Mouse (Mus musculus) CH12.LX (cell line): ENCODE data around the gene Clrn2. TPM values are rescaled to one million over a fixed set of nuclear protein-coding genes. Genes with fewer than 3 reads are reported as not detected.

Experiments
- DNase-seq: peaks from one replicate; pipeline ENCODE4 v3.0.0-alpha.2; 2013; ENCODE audit errors: extremely low read depth
- H3K27ac ChIP-seq: 2 replicates; pipeline ENCODE4 v1.5.1; 2012; ENCODE audit warnings: low read depth, mild to moderate bottlenecking, control low read depth, moderate library complexity; ENCODE audit not compliant: insufficient read depth
- H3K27me3 ChIP-seq: replicated peaks from 2 replicates; pipeline ENCODE3; 2012; ENCODE audit warnings: inconsistent platforms
- H3K36me3 ChIP-seq, 2 experiments: replicated peaks in 1 of 2; 2 replicates each; pipeline versions ENCODE3 to v1.6.1; 2012; ENCODE audit warnings: inconsistent platforms in 1 of 2, low read length in 1 of 2, mild to moderate bottlenecking in 1 of 2, mixed read lengths in 1 of 2, moderate library complexity in 1 of 2; ENCODE audit not compliant: control insufficient read depth in 1 of 2, insufficient read depth in 1 of 2
- H3K4me1 ChIP-seq, 2 experiments: 2 replicates each; pipeline ENCODE4 v1.6.1; 2012; ENCODE audit warnings: inconsistent platforms in 1 of 2, moderate library complexity in 1 of 2; ENCODE audit not compliant: insufficient read depth in 2 of 2, control insufficient read depth in 1 of 2
- H3K4me2 ChIP-seq: 2 replicates; pipeline ENCODE4 v1.6.1; 2012; ENCODE audit warnings: low read depth, mild to moderate bottlenecking, control low read depth; ENCODE audit not compliant: poor library complexity, insufficient read depth, severe bottlenecking
- H3K4me3 ChIP-seq, 3 experiments: fragments of 150-350 bp in 1 of 3; sonication (generic) in 1 of 3; replicated peaks in 1 of 3; 2 replicates each; pipeline versions ENCODE3 to v1.5.1; 2011 to 2012; ENCODE audit warnings: low read depth in 2 of 3, low read length in 2 of 3, mild to moderate bottlenecking in 2 of 3, moderate library complexity in 2 of 3, control low read depth in 1 of 3, improper control_type of control experiment in 1 of 3, inconsistent platforms in 1 of 3, mixed read lengths in 1 of 3; ENCODE audit not compliant: poor library complexity in 1 of 3
- H3K79me2 ChIP-seq: replicated peaks from 2 replicates; pipeline ENCODE4 v1.6.1; 2012; ENCODE audit warnings: mild to moderate bottlenecking, moderate library complexity; ENCODE audit not compliant: control insufficient read depth, poor library complexity, insufficient read depth, severe bottlenecking; ENCODE audit errors: extremely low read depth
- H3K9ac ChIP-seq: 2 replicates; pipeline ENCODE4 v1.6.1; 2012; ENCODE audit warnings: low read depth, mild to moderate bottlenecking, control low read depth, moderate library complexity; ENCODE audit not compliant: insufficient read depth
- H3K9me3 ChIP-seq: replicated peaks from 2 replicates; pipeline ENCODE3; 2012; ENCODE audit warnings: low read length, inconsistent platforms, mixed read lengths
- BHLHE40 ChIP-seq: IDR thresholded peaks from 2 replicates; pipeline ENCODE4 v1.6.1; 2011; ENCODE audit warnings: mild to moderate bottlenecking, low read depth, low read length, improper control_type of control experiment
- CHD2 ChIP-seq: IDR thresholded peaks from 2 replicates; pipeline ENCODE4 v1.6.1; 2011; ENCODE audit warnings: low read length, improper control_type of control experiment
- EP300 ChIP-seq: IDR thresholded peaks from 2 replicates; pipeline ENCODE4 v1.6.1; 2011; ENCODE audit warnings: low read length, improper control_type of control experiment
- HCFC1 ChIP-seq: IDR thresholded peaks from 2 replicates; pipeline ENCODE4 v1.6.1; 2012; ENCODE audit warnings: low read depth, mild to moderate bottlenecking, inconsistent platforms, low read length, improper control_type of control experiment
- JUN ChIP-seq: IDR thresholded peaks from 2 replicates; pipeline ENCODE4 v1.6.1; 2011; ENCODE audit warnings: low read depth, mild to moderate bottlenecking, low read length, improper control_type of control experiment, moderate library complexity; ENCODE audit not compliant: insufficient read depth
- KAT2A ChIP-seq: IDR thresholded peaks from 2 replicates; pipeline ENCODE4 v1.6.1; 2012; ENCODE audit warnings: low read length, improper control_type of control experiment, inconsistent platforms; ENCODE audit not compliant: insufficient replicate concordance
- MAFK ChIP-seq: IDR thresholded peaks from 2 replicates; pipeline ENCODE4 v1.6.1; 2011; ENCODE audit warnings: low read length, improper control_type of control experiment; ENCODE audit not compliant: insufficient replicate concordance
- MAZ ChIP-seq: IDR thresholded peaks from 2 replicates; pipeline ENCODE4 v1.6.1; 2012; ENCODE audit warnings: low read depth, mild to moderate bottlenecking, inconsistent platforms, low read length, improper control_type of control experiment, moderate library complexity
- MYC ChIP-seq: IDR thresholded peaks from 2 replicates; pipeline ENCODE4 v1.6.1; 2011; ENCODE audit warnings: low read depth, mild to moderate bottlenecking, improper control_type of control experiment, low read length
- NELFE ChIP-seq: IDR thresholded peaks from 2 replicates; pipeline ENCODE4 v1.6.1; 2011; ENCODE audit warnings: low read depth, low read length, improper control_type of control experiment
- POLR2A ChIP-seq: IDR thresholded peaks from 2 replicates; pipeline ENCODE4 v1.6.1; 2011; ENCODE audit warnings: low read depth, mild to moderate bottlenecking, improper control_type of control experiment, low read length
- RCOR1 ChIP-seq: conservative IDR thresholded peaks from 2 replicates; pipeline ENCODE4 v1.6.1; 2012; ENCODE audit warnings: low read depth, mild to moderate bottlenecking, inconsistent platforms, low read length, improper control_type of control experiment
- TBP ChIP-seq: conservative IDR thresholded peaks from 2 replicates; pipeline ENCODE4 v1.6.1; 2011; ENCODE audit warnings: low read depth, low read length, improper control_type of control experiment
- USF1 ChIP-seq: IDR thresholded peaks from 2 replicates; pipeline ENCODE4 v1.6.1; 2014; ENCODE audit warnings: low read depth, mild to moderate bottlenecking, inconsistent platforms, low read length, improper control_type of control experiment
- ZKSCAN1 ChIP-seq: IDR thresholded peaks from 2 replicates; pipeline ENCODE4 v1.6.1; 2012; ENCODE audit warnings: low read depth, inconsistent platforms, low read length, improper control_type of control experiment, borderline replicate concordance
- ZNF384 ChIP-seq: IDR thresholded peaks from 2 replicates; pipeline ENCODE4 v1.6.1; 2012; ENCODE audit warnings: low read depth, low read length, improper control_type of control experiment, inconsistent platforms
- dilution Hi-C: fragments of 300-500 bp; cut with MboI; formaldehyde crosslinking; loops from 2 replicates; pipeline ENCODE4 v1.14.3; 2020; ENCODE audit warnings: low sequenced_read_pairs; ENCODE audit not compliant: extremely low pct_unique_long_range_greater_than_20kb, extremely low pct_ligation_motif_present
- in situ Hi-C: fragments of 300-500 bp; cut with MboI; formaldehyde crosslinking; loops from 3 replicates; pipeline ENCODE4 v1.14.3; 2019; ENCODE audit warnings: low sequenced_read_pairs, low pct_ligation_motif_present, low pct_unique_long_range_greater_than_20kb, mixed read lengths
- polyA plus RNA-seq: library from polyadenylated mRNA; unstranded; fragments of >175 nt; gene quantifications from 2 replicates; pipeline ENCODE4 v1.2.1, GENCODE M21; 2012; ENCODE audit warnings: low read depth; ENCODE audit not compliant: insufficient read length
- total RNA-seq, 2 experiments: library from RNA; depleted of rRNA; stranded (reverse); fragments of 300-350 nt in 1 of 2; fragments of >200 nt in 1 of 2; gene quantifications; 2 replicates each; pipeline ENCODE4 v1.2.3; 2012 to 2014

Clrn2 gene
- total and polyA plus RNA-seq, 3 experiments, result not detected

GRCm38 (mm10) chr5:45435967-45436950 is 17.3 kb upstream of the Clrn2 start:
- Histone ChIP-seq H3K36me3 (peaks cover 22 to 86% of the 10 kb centered on the region in 2 experiments), H3K9ac (no peak overlapping the region), H3K4me3 (no peak overlapping the region), H3K79me2 (no peaks in the 10 kb centered on the region)
- dilution Hi-C loops, result no loop called here
- TF ChIP-seq MAZ (no peak), RCOR1 (no peak), USF1 (no peak), MAFK (no peak), EP300 (no peak), JUN (no peak), ZKSCAN1 (no peak), ZNF384 (no peak), POLR2A (no peak), NELFE (no peak), BHLHE40 (no peak), KAT2A (no peak), HCFC1 (no peak), TBP (no peak), CHD2 (no peak)
- TF ChIP-seq, all 38 proteins: peak for 0
- no peaks in the 10 kb centered on the region for H3K4me1 ChIP-seq
- in situ Hi-C loops, result loop anchor here (25.0 kb wide), 1 partner anchor 1149 kb away; no protein-coding TSS in a partner anchor
- no peak overlapping the region for H3K4me2 ChIP-seq
- H3K27ac ChIP-seq, result no peak overlapping the region
- H3K27me3 ChIP-seq, result no peaks in the 10 kb centered on the region
- H3K9me3 ChIP-seq, result no peaks in the 10 kb centered on the region
- no peak for DNase-seq

GRCm38 (mm10) chr5:45437826-45438225 is 15.7 kb upstream of the Clrn2 start:
- H3K4me1 ChIP-seq, result no peaks in the 10 kb centered on the region
- H3K9me3 ChIP-seq, result no peaks in the 10 kb centered on the region
- DNase-seq, result no peak
- no peak overlapping the region for H3K27ac ChIP-seq
- H3K27me3 ChIP-seq, result no peaks in the 10 kb centered on the region
- in situ Hi-C loops, result loop anchor here (25.0 kb wide), 1 partner anchor 1151 kb away; no protein-coding TSS in a partner anchor
- H3K79me2 ChIP-seq, result no peaks in the 10 kb centered on the region
- no peak overlapping the region for H3K9ac ChIP-seq
- no peak for TF ChIP-seq MYC
- no peak for TF ChIP-seq POLR2A
- TF ChIP-seq EP300, result no peak
- TF ChIP-seq BHLHE40, result no peak
- H3K4me3 ChIP-seq, result no peak overlapping the region
- peaks cover 25 to 85% of the 10 kb centered on the region in 2 experiments for H3K36me3 ChIP-seq
- no peak overlapping the region for H3K4me2 ChIP-seq
- dilution Hi-C loops, result no loop called here
